Mouse (Mus musculus) megakaryocyte, embryonic 14.5 days (primary cell): ENCODE measurements around the gene Batf2. TPM values are rescaled to one million over a fixed set of nuclear protein-coding genes. Genes with fewer than 3 reads are reported as not detected.
"Not testable (repeated sequence)": the region's sequence is repeated elsewhere in the genome, so short reads cannot be mapped to it uniquely, and the experiment has no call there.

ENCODE experiments used
- H3K27me3 ChIP-seq: replicated peaks from 2 replicates; pipeline ENCODE3; 2012; ENCODE audit warnings: inconsistent platforms
- H3K36me3 ChIP-seq: replicated peaks from 2 replicates; pipeline ENCODE3; 2012; ENCODE audit warnings: low read length, inconsistent platforms, mixed read lengths
- H3K4me1 ChIP-seq: 2 replicates; pipeline ENCODE4 v1.6.1; 2012; ENCODE audit warnings: inconsistent platforms
- H3K4me3 ChIP-seq: replicated peaks from 2 replicates; pipeline ENCODE3; 2012; ENCODE audit warnings: moderate library complexity, mild to moderate bottlenecking, inconsistent platforms
- H3K9me3 ChIP-seq: 2 replicates; pipeline ENCODE4 v1.6.1; 2012; ENCODE audit warnings: inconsistent platforms
- FLI1 ChIP-seq: IDR thresholded peaks from 2 replicates; pipeline ENCODE4 v1.6.1; 2012; ENCODE audit warnings: low read length, inconsistent platforms, mixed read lengths
- GATA1 ChIP-seq: IDR thresholded peaks from 3 replicates; pipeline ENCODE4 v1.6.1; 2012; ENCODE audit warnings: mixed read lengths, low read length, inconsistent platforms, borderline replicate concordance
- polyA plus RNA-seq: library from polyadenylated mRNA; stranded (reverse); fragments of >175 nt; gene quantifications from 2 replicates; pipeline ENCODE4 v1.2.3, GENCODE M21; 2012; ENCODE audit warnings: low replicate concordance; ENCODE audit not compliant: insufficient read depth

Batf2 gene
- polyA plus RNA-seq, 1 experiment, result 1.7 TPM

GRCm38 (mm10) chr19:6117346-6117985 lies 23.3 kb upstream of the Batf2 start:
- Histone ChIP-seq H3K4me3 (peak overlapping the region; percentile 98), H3K27me3 (no peaks in the 10 kb centered on the region), H3K36me3 (peaks cover 72% of the 10 kb centered on the region), H3K4me1 (peaks cover 56% of the 10 kb centered on the region), H3K9me3 (no peaks in the 10 kb centered on the region)
- TF ChIP-seq FLI1, result no peak
- TF ChIP-seq GATA1, result no peak

- Histone ChIP-seq H3K27me3 (no peaks in the 10 kb centered on the region), H3K36me3 (peaks cover 69% of the 10 kb centered on the region), H3K9me3 (no peaks in the 10 kb centered on the region), H3K4me1 (peaks cover 51% of the 10 kb centered on the region), H3K4me3 (peak within 1 kb of the TSS; percentile 98)
- no peak for TF ChIP-seq FLI1
- TF ChIP-seq GATA1, result no peak
These were observed 22.7 kb upstream of the Batf2 start, which contains the start of gene Sac3d1 for GRCm38 (mm10) chr19:6117986-6118676. TSS of gene Sac3d1 (minus strand) at chr19:6118650.

GRCm38 (mm10) chr19:6118677-6119185 lies 22.1 kb upstream of the Batf2 start:
- Histone ChIP-seq H3K36me3 (peaks cover 70% of the 10 kb centered on the region), H3K4me3 (peak overlapping the region; percentile 98), H3K4me1 (peaks cover 51% of the 10 kb centered on the region), H3K27me3 (no peaks in the 10 kb centered on the region), H3K9me3 (no peaks in the 10 kb centered on the region)
- TF ChIP-seq FLI1 (no peak), GATA1 (no peak)

- H3K4me1 ChIP-seq, result peaks cover 40% of the 10 kb centered on the region
- TF ChIP-seq GATA1 (no peak), FLI1 (no peak)
- H3K27me3 ChIP-seq, result no peaks in the 10 kb centered on the region
- H3K36me3 ChIP-seq, result peaks cover 46% of the 10 kb centered on the region
- no peak overlapping the region for H3K4me3 ChIP-seq
- no peaks in the 10 kb centered on the region for H3K9me3 ChIP-seq
These were observed 19.0 kb upstream of the Batf2 start for GRCm38 (mm10) chr19:6121761-6122160.

GRCm38 (mm10) chr19:6123330-6123729 lies 17.5 kb upstream of the Batf2 start:
- Histone ChIP-seq H3K9me3 (no peaks in the 10 kb centered on the region), H3K27me3 (no peaks in the 10 kb centered on the region), H3K4me3 (no peak overlapping the region), H3K36me3 (peaks cover 45% of the 10 kb centered on the region), H3K4me1 (peaks cover 43% of the 10 kb centered on the region)
- TF ChIP-seq FLI1, result no peak
- TF ChIP-seq GATA1, result no peak

- TF ChIP-seq GATA1 (no peak), FLI1 (no peak)
- Histone ChIP-seq H3K9me3 (no peaks in the 10 kb centered on the region), H3K36me3 (peaks cover 39% of the 10 kb centered on the region), H3K27me3 (no peaks in the 10 kb centered on the region), H3K4me1 (peaks cover 35% of the 10 kb centered on the region), H3K4me3 (no peak overlapping the region)
These were observed 15.9 kb upstream of the Batf2 start for GRCm38 (mm10) chr19:6124898-6125297.

GRCm38 (mm10) chr19:6126289-6126688 lies 14.5 kb upstream of the Batf2 start:
- H3K4me3 ChIP-seq, result peak overlapping the region; percentile 74
- H3K9me3 ChIP-seq, result no peaks in the 10 kb centered on the region
- no peaks in the 10 kb centered on the region for H3K27me3 ChIP-seq
- H3K4me1 ChIP-seq, result peaks cover 30% of the 10 kb centered on the region
- H3K36me3 ChIP-seq, result peaks cover 25% of the 10 kb centered on the region
- TF ChIP-seq FLI1 (no peak), GATA1 (no peak)

GRCm38 (mm10) chr19:6126789-6127580 lies 13.8 kb upstream of the Batf2 start:
- H3K4me1 ChIP-seq, result peaks cover 34% of the 10 kb centered on the region
- TF ChIP-seq GATA1 (no peak), FLI1 (no peak)
- peak overlapping the region; percentile 95 for H3K4me3 ChIP-seq
- no peaks in the 10 kb centered on the region for H3K9me3 ChIP-seq
- peaks cover 18% of the 10 kb centered on the region for H3K36me3 ChIP-seq
- no peaks in the 10 kb centered on the region for H3K27me3 ChIP-seq

GRCm38 (mm10) chr19:6127760-6128341 lies 12.9 kb upstream of the Batf2 start, which contains the start of gene Snx15:
TSS of gene Snx15 (minus strand) at chr19:6128304.
- Histone ChIP-seq H3K36me3 (peaks cover 11% of the 10 kb centered on the region), H3K4me3 (peak within 1 kb of the TSS; percentile 95), H3K27me3 (no peaks in the 10 kb centered on the region), H3K9me3 (no peaks in the 10 kb centered on the region), H3K4me1 (peaks cover 40% of the 10 kb centered on the region)
- no peak for TF ChIP-seq FLI1
- TF ChIP-seq GATA1, result no peak

- Histone ChIP-seq H3K36me3 (peaks cover 19% of the 10 kb centered on the region), H3K4me1 (peaks cover 42% of the 10 kb centered on the region)
- not testable (repeated sequence) for H3K4me3 ChIP-seq, H3K27me3 ChIP-seq, H3K9me3 ChIP-seq
These were observed 10.2 kb upstream of the Batf2 start for GRCm38 (mm10) chr19:6130414-6131128.
